Mouse (Mus musculus) sigmoid colon, adult 10 weeks (tissue): ENCODE results near the gene Cst13. TPM values are rescaled to one million over a fixed set of nuclear protein-coding genes. Genes with fewer than 3 reads are reported as not detected.

Source experiments
- polyA plus RNA-seq: library from polyadenylated mRNA; stranded (reverse); fragments of 350-450 nt; fragmentation: Illumina TruSeq; extraction: RNeasy Lipid Tissue Mini Kit (QIAGEN cat#74804); gene quantifications from one replicate; pipeline ENCODE4 v1.2.3, GENCODE M21; 2014; ENCODE audit warnings: low read depth, low replicate concordance

Gene Cst13
- not detected for polyA plus RNA-seq

GRCm38 (mm10) chr2:148819909-148820308, at the start of gene Cst13:
TSS of gene Cst13 (plus strand) at chr2:148820081.

GRCm38 (mm10) chr2:148771397-148771796, 48.5 kb upstream of the Cst13 start, which contains the start of gene Cst11:
TSS of gene Cst11 (minus strand) at chr2:148771497.

GRCm38 (mm10) chr2:148781709-148782108, 38.2 kb upstream of the Cst13 start, which contains the start of gene 8030411F24Rik:
TSS of gene 8030411F24Rik (plus strand) at chr2:148782009.

GRCm38 (mm10) chr2:148789142-148789541, 30.7 kb upstream of the Cst13 start, which contains the start of gene Cst12:
TSS of gene Cst12 (plus strand) at chr2:148789361.

GRCm38 (mm10) chr2:148798485-148798884, 21.4 kb upstream of the Cst13 start, which contains the start of gene Cst8:
TSS of gene Cst8 (plus strand) at chr2:148798785.

GRCm38 (mm10) chr2:148834912-148835311, 15.0 kb downstream of the Cst13 start, which contains the start of gene Cst9:
TSS of gene Cst9 (plus strand) at chr2:148835147.

GRCm38 (mm10) chr2:148864966-148865365, 45.1 kb downstream of the Cst13 start, which contains the start of gene 9230104L09Rik:
TSS of gene 9230104L09Rik (minus strand) at chr2:148865038.

GRCm38 (mm10) chr2:148875335-148875811, 55.5 kb downstream of the Cst13 start, which contains the start of gene Cst3:
TSS of gene Cst3 (minus strand) at chr2:148875692.

Other genes starting within 250 kb of the Cst13 start
- 3.7 TPM for gene Nxt1, start 147.5 kb upstream of the Cst13 start, polyA plus RNA-seq
- gene Gzf1, start 139.1 kb upstream of the Cst13 start, polyA plus RNA-seq, result 28.8 TPM
- gene Napb, start 87.6 kb upstream of the Cst13 start, polyA plus RNA-seq, result 6.9 TPM
- not detected for gene Cstl1, start 69.7 kb upstream of the Cst13 start, polyA plus RNA-seq
- gene Cst11, start 48.6 kb upstream of the Cst13 start, polyA plus RNA-seq, result not detected
- gene 8030411F24Rik, start 38.1 kb upstream of the Cst13 start, polyA plus RNA-seq, result not detected
- not detected for gene Cst12, start 30.7 kb upstream of the Cst13 start, polyA plus RNA-seq
- gene Cst8, start 21.3 kb upstream of the Cst13 start, polyA plus RNA-seq, result not detected
- not detected for gene Cst9, start 15.1 kb downstream of the Cst13 start, polyA plus RNA-seq
- gene 9230104L09Rik, start 45.0 kb downstream of the Cst13 start, polyA plus RNA-seq, result 0.82 TPM
- gene Cst3, start 55.6 kb downstream of the Cst13 start, polyA plus RNA-seq, result 19.5 TPM
- gene Gm1330, start 183.2 kb downstream of the Cst13 start, polyA plus RNA-seq, result not detected
- gene Gm10750, start 197.2 kb downstream of the Cst13 start, polyA plus RNA-seq, result not detected